Mouse (Mus musculus) lung, embryonic 14.5 days (tissue): ENCODE data around the gene Vmn1r7. TPM values are rescaled to one million over a fixed set of nuclear protein-coding genes. Genes with fewer than 3 reads are reported as not detected.
A peak's percentile ranks its signal among the peaks of the same experiment; 100 is the strongest.
"Not testable (repeated sequence)": the region's sequence is repeated elsewhere in the genome, so short reads cannot be mapped to it uniquely, and the experiment has no call there.

ENCODE experiments used
- ATAC-seq: fragments of 200-750 bp; cut with Nextera tagmentation; 2 replicates; pipeline ENCODE4 v1.8.0; 2017; ENCODE audit warnings: mild to moderate bottlenecking, moderate TSS enrichment, moderate library complexity; ENCODE audit not compliant: insufficient read depth
- DNase-seq: peaks from one replicate; pipeline ENCODE4 v3.0.0-alpha.2; 2015
- H3K27ac ChIP-seq: fragments of 300-500 bp; sonication (generic); 2 replicates; pipeline ENCODE4 v1.5.1; 2014; ENCODE audit warnings: low read depth, mild to moderate bottlenecking, moderate library complexity
- H3K27me3 ChIP-seq: fragments of 300-500 bp; sonication (generic); 2 replicates; pipeline ENCODE4 v1.6.1; 2014; ENCODE audit warnings: low read length, control low read depth; ENCODE audit not compliant: insufficient read depth
- H3K36me3 ChIP-seq: fragments of 300-500 bp; sonication (generic); 2 replicates; pipeline ENCODE4 v1.6.1; 2014; ENCODE audit warnings: control low read depth; ENCODE audit not compliant: insufficient read depth
- H3K4me1 ChIP-seq: fragments of 300-500 bp; sonication (generic); 2 replicates; pipeline ENCODE4 v1.6.1; 2014; ENCODE audit warnings: antibody characterized with exemption, control low read depth; ENCODE audit not compliant: insufficient read depth
- H3K4me2 ChIP-seq: fragments of 300-500 bp; sonication (generic); 2 replicates; pipeline ENCODE4 v1.6.1; 2014; ENCODE audit warnings: mild to moderate bottlenecking
- H3K4me3 ChIP-seq: fragments of 300-500 bp; sonication (generic); 2 replicates; pipeline ENCODE4 v1.5.1; 2014; ENCODE audit warnings: low read depth, low read length
- H3K9ac ChIP-seq: fragments of 300-500 bp; sonication (generic); 2 replicates; pipeline ENCODE4 v1.6.1; 2014
- H3K9me3 ChIP-seq: fragments of 300-500 bp; sonication (generic); 2 replicates; pipeline ENCODE4 v1.6.1; 2016; ENCODE audit warnings: low read depth, low read length, control low read depth
- CTCF ChIP-seq: IDR thresholded peaks from 2 replicates; pipeline ENCODE4 v1.5.1; 2016; ENCODE audit warnings: antibody characterized with exemption, low read depth
- WGBS: fragments of 180-500 bp; shearing (Covaris S2); extraction: QIAGEN DNeasy Blood & Tissue Kit; methylation state at CpG from one replicate; pipeline ENCODE4 v1.1.7; 2014; 5-methylcytosine and 5-hydroxymethylcytosine counted together
- polyA plus RNA-seq: library from polyadenylated mRNA; unstranded; fragments of >200 nt; fragmentation: Nextera tagmentation; extraction: Ambion mirVana; gene quantifications from 2 replicates; pipeline ENCODE4 v1.2.1, GENCODE M21; 2014

The Vmn1r7 gene
- not detected in 2 replicates for polyA plus RNA-seq

GRCm38 (mm10) chr6:57025224-57025623 lies at the start of gene Vmn1r7:
Gene Vmn1r7 (minus strand): TSS chr6:57025324.
- H3K4me3 ChIP-seq, H3K4me2 ChIP-seq, H3K27me3 ChIP-seq, DNase-seq, ATAC-seq, H3K9ac ChIP-seq, H3K9me3 ChIP-seq, H3K4me1 ChIP-seq, H3K27ac ChIP-seq, H3K36me3 ChIP-seq: not testable (repeated sequence)
- WGBS: 84% methylated on average over 2 of the region's 2 CpGs

DNA sequence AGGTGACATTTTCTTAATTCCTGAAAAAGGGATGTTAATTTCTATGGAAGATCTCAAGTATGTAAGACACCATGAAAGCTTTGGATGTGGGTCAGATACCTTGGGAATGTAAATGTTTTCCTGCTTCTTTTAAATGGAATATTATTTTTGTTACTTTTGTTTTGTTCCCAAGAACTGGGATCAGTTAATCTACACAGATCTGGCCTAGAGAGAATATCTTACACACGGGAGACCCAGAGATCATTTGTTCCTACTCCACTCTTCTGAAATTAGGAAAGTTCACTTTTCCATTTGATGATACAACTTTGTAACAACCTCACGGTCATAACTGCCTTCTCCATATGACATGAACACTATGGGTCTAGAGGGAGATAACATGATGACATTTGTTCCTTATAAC lies 41.4 kb upstream of the Vmn1r7 start, which contains the start of gene Vmn1r9:
Gene Vmn1r9 (plus strand): TSS at position 301 of the 400 bp plus-strand sequence.
- Histone ChIP-seq H3K4me3 (no peak within 1 kb of the TSS), H3K27ac (no peak within 1 kb of the TSS), H3K36me3 (no peaks in the 10 kb centered on the region), H3K9ac (no peak within 1 kb of the TSS), H3K27me3 (no peaks in the 10 kb centered on the region), H3K4me1 (no peaks in the 10 kb centered on the region), H3K4me2 (no peak within 1 kb of the TSS), H3K9me3 (no peaks in the 10 kb centered on the region)
- TF ChIP-seq CTCF: no peak
- DNase-seq: no peak
- 69% methylated on average over 2 of the region's 2 CpGs for WGBS
- no peak for ATAC-seq

DNA sequence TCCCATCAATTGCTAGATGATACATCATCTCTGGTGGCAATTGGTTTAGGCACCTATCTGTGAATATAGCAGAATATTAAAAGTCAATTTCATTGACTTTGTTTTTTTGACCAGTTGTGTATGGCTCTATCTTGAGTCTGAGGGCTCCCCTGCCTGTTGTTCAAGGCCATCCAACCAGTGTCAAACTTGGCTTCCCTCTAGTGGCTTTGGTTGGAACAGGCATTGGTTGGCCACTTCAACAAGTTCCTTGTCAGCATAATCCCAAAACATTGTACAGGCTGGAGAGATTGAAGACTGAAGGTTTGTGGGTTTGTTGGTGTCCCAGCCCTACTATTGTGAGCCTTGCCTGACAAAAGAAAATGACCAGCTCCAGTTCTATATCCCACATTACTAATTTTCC lies 38.6 kb upstream of the Vmn1r7 start:
- peak; percentile 17 for DNase-seq

DNA sequence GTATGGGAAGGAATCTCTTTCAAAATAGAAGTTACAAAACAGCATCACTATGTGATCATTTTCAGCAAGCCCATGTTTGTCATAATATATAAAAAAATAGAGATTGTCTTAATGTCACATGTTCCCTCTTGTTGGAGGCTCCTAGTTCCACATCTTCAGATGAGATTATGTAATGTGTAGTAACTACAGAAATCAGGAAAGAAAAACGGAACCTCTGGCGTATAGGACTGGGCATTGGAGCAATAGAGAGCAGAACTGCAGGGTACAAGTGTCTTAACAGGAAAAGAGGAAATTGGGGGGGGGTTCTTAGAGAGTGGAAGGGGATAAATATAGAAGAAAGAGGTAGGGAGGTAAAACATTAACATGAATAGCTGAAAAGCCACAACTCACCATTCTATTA lies 9.6 kb upstream of the Vmn1r7 start:
- H3K4me1 ChIP-seq: no peaks in the 10 kb centered on the region
- H3K4me2 ChIP-seq: no peak overlapping the region
- H3K36me3 ChIP-seq: no peaks in the 10 kb centered on the region
- H3K27me3 ChIP-seq: no peaks in the 10 kb centered on the region
- no peak overlapping the region for H3K4me3 ChIP-seq
- H3K9ac ChIP-seq: no peak overlapping the region
- H3K9me3 ChIP-seq: no peaks in the 10 kb centered on the region
- no peak for TF ChIP-seq CTCF
- DNase-seq (no peak), ATAC-seq (no peak)
- WGBS: 80% methylated on average over 2 of the region's 2 CpGs
- H3K27ac ChIP-seq: no peak overlapping the region

More for the DNA sequence above, 38.6 kb upstream of the Vmn1r7 start:
- H3K36me3 ChIP-seq: no peaks in the 10 kb centered on the region
- no peak for ATAC-seq
- no peaks in the 10 kb centered on the region for H3K4me1 ChIP-seq
- H3K9ac ChIP-seq: no peak overlapping the region
- H3K4me3 ChIP-seq: no peak overlapping the region
- peak; percentile 33 for TF ChIP-seq CTCF
- H3K4me2 ChIP-seq: no peak overlapping the region
- no peaks in the 10 kb centered on the region for H3K9me3 ChIP-seq
- no peaks in the 10 kb centered on the region for H3K27me3 ChIP-seq
- H3K27ac ChIP-seq: no peak overlapping the region

DNA sequence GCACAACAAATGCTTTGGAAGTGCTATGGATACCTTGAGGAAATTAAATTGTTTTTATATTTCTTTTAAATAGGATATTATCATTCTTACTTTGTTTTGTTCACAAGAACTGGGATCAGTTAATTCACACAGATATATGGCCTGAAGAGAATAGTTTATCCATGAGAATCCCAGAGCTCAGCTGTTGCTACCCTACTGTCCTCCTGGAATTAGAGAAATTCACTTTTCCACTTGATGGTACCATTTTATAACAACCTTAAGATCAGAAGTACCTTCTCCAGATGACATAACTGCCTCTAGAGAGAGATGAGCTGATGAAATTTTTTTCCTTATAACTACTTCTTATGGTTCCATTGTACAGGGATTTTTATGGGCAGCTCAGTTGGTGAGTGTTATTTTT lies 6.9 kb upstream of the Vmn1r7 start, which contains the start of gene Vmn1r8:
Gene Vmn1r8 (plus strand): TSS at position 301 of the 400 bp plus-strand sequence.
- Histone ChIP-seq H3K9me3 (no peaks in the 10 kb centered on the region), H3K36me3 (no peaks in the 10 kb centered on the region), H3K4me2 (no peak within 1 kb of the TSS), H3K27me3 (no peaks in the 10 kb centered on the region), H3K4me1 (no peaks in the 10 kb centered on the region), H3K9ac (no peak within 1 kb of the TSS), H3K4me3 (no peak within 1 kb of the TSS), H3K27ac (no peak within 1 kb of the TSS)
- no peak for TF ChIP-seq CTCF
- no peak for DNase-seq
- no peak for ATAC-seq

DNA sequence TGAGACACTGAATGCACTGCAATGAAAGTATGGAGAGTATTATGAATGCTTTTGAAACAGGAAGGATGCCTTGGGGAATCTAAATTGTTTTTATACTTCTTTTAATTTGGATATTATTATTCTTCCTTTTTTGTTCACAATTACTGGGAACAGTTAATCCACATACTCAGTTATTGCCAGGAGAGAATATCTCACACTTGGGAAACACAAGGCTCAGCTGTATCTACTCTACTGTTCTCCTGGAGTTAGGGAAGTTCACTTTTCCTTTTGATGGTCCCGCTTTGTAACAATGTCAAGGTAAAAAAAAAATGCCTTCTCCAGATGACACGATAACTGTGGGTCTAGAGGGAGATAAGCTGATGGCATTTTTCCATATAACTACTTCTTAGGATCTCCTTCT lies 28.2 kb downstream of the Vmn1r7 start, which contains the start of gene Vmn1r6:
Gene Vmn1r6 (plus strand): TSS at position 301 of the 400 bp plus-strand sequence.
- no peak within 1 kb of the TSS for H3K4me3 ChIP-seq
- H3K27me3 ChIP-seq: no peaks in the 10 kb centered on the region
- H3K4me1 ChIP-seq: no peaks in the 10 kb centered on the region
- WGBS: 61% methylated on average over 2 of the region's 2 CpGs
- H3K9ac ChIP-seq: no peak within 1 kb of the TSS
- no peak within 1 kb of the TSS for H3K4me2 ChIP-seq
- no peak within 1 kb of the TSS for H3K27ac ChIP-seq
- DNase-seq (no peak), ATAC-seq (no peak)
- no peak for TF ChIP-seq CTCF
- H3K9me3 ChIP-seq: no peaks in the 10 kb centered on the region
- no peaks in the 10 kb centered on the region for H3K36me3 ChIP-seq

Other genes starting within 250 kb of the Vmn1r7 start
- 33.5 and 33.9 TPM in 2 replicates for gene Kbtbd2, start 227.5 kb downstream of the Vmn1r7 start, polyA plus RNA-seq
- gene Fkbp9, start 193.3 kb downstream of the Vmn1r7 start, polyA plus RNA-seq: 178 and 186 TPM in 2 replicates
- gene Nt5c3, start 101.4 kb downstream of the Vmn1r7 start, polyA plus RNA-seq: 60.7 and 63.3 TPM in 2 replicates
- gene Vmn1r4, start 101.3 kb downstream of the Vmn1r7 start, polyA plus RNA-seq: 0.12 and 0.20 TPM in 2 replicates
- gene Vmn1r5, start 55.1 kb downstream of the Vmn1r7 start, polyA plus RNA-seq: not detected in 2 replicates
- not detected in 2 replicates for gene Vmn1r6, start 28.1 kb downstream of the Vmn1r7 start, polyA plus RNA-seq
- gene Vmn1r8, start 7.0 kb upstream of the Vmn1r7 start, polyA plus RNA-seq: not detected in 2 replicates
- not detected in 2 replicates for gene Vmn1r9, start 41.5 kb upstream of the Vmn1r7 start, polyA plus RNA-seq
- not detected in 2 replicates for gene Vmn1r10, start 84.1 kb upstream of the Vmn1r7 start, polyA plus RNA-seq
- gene Vmn1r11, start 108.1 kb upstream of the Vmn1r7 start, polyA plus RNA-seq: not detected in 2 replicates
- not detected in 2 replicates for gene Vmn1r12, start 131.6 kb upstream of the Vmn1r7 start, polyA plus RNA-seq
- not detected in 2 replicates for gene Vmn1r13, start 178.0 kb upstream of the Vmn1r7 start, polyA plus RNA-seq
- gene Vmn1r14, start 206.4 kb upstream of the Vmn1r7 start, polyA plus RNA-seq: not detected in 2 replicates
- not detected in 2 replicates for gene Vmn1r15, start 232.6 kb upstream of the Vmn1r7 start, polyA plus RNA-seq